Mouse (Mus musculus): ENCODE results near the gene Fam32a. TPM values are rescaled to one million over a fixed set of nuclear protein-coding genes. Genes with fewer than 3 reads are reported as not detected.

Gene Fam32a
- total RNA-seq, 2 experiments from 2014 or later: 7.8 to 9.5 TPM

DNA sequence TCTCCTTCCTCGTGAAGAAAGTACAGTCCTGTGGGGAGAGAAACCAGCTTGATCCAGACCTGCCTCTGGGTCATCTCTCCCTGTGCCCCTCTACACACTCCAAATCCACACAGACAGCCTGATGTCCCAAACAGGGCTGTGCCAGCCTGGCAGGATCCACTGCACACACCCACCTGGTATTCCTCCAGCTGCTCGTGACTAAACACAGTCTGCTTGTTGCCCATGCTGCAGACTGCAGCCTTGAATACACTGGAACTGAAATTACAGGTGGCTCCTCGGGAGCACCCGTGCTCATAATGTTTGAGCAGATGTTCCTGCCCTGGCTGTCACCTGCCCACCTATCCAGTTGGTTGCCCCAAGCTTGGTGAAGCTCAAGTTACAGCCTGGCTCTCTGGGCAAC, 6.8 kb upstream of the Fam32a start, which contains the start of gene Cib3:
Gene Cib3, minus strand, starts transcription at position 87 of the 400 bp plus-strand sequence.
- TF ChIP-seq CTCF (IDR thresholded peaks at IDR 0.05): no peak
- no peak within 1 kb of the TSS for H3K4me3 ChIP-seq
- intact Hi-C loops (cut with DNase I): no loop called here
- no peak for DNase-seq
- H3K27ac ChIP-seq: no peak within 1 kb of the TSS

GRCm38 (mm10) chr8:72213536-72213935, 6.0 kb upstream of the Fam32a start, which contains the start of gene Gm11034:
TSS of gene Gm11034 (minus strand) at chr8:72213636.
- no peak within 1 kb of the TSS for H3K27ac ChIP-seq
- DNase-seq: no peak
- no peak within 1 kb of the TSS for H3K4me3 ChIP-seq
- intact Hi-C loops (cut with DNase I): no loop called here
- TF ChIP-seq CTCF (IDR thresholded peaks at IDR 0.05): no peak

DNA sequence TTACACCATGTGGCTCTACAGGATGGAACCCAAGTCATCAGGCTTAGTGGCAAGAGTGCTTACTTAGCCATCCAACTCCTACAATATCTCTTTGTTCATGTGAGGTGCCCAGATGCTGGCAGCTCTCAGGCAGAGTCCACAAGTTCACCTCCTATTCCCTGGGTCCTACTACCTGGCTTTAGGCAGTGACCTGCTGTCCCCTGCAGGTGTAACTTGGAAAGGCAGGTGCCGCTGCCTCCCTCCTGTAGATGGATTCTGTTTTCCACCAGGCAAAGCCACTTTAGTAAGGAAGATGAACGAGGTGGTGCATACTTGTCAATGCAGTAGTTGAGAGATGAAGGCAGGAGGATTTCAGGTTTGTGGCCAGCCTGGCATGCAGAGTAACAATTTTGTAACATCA, 4.5 kb upstream of the Fam32a start:
- peak; percentile 27; the same call in 1 of the 2 replicates for TF ChIP-seq CTCF (IDR thresholded peaks at IDR 0.05)
- Histone ChIP-seq H3K27ac (no peak overlapping the region), H3K4me3 (no peak overlapping the region)
- intact Hi-C loops (cut with DNase I): no loop called here
- DNase-seq: no peak

DNA sequence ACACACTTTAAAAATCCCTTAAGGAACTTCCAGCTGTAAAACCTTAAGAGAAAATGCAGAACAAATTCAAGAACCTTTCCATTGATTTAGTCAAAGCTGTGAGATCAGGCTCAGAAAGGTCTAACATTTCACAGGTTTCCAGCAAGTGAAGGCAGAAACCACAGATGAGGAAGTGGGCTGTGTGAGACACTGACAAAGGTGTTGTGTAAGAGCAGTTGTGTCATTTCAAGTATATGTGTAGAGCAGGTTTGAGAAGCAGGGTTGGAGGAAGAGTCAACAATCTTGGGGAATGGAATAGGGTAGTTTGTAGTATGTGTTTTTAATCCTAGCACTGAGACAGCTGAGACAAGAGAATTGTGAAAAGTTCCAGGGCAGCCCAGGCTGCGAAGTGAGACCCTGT, 3.7 kb upstream of the Fam32a start:
- no peak for TF ChIP-seq CTCF (IDR thresholded peaks at IDR 0.05)
- no peak overlapping the region for H3K27ac ChIP-seq
- H3K4me3 ChIP-seq: no peak overlapping the region
- intact Hi-C loops (cut with DNase I): no loop called here
- no peak for DNase-seq

DNA sequence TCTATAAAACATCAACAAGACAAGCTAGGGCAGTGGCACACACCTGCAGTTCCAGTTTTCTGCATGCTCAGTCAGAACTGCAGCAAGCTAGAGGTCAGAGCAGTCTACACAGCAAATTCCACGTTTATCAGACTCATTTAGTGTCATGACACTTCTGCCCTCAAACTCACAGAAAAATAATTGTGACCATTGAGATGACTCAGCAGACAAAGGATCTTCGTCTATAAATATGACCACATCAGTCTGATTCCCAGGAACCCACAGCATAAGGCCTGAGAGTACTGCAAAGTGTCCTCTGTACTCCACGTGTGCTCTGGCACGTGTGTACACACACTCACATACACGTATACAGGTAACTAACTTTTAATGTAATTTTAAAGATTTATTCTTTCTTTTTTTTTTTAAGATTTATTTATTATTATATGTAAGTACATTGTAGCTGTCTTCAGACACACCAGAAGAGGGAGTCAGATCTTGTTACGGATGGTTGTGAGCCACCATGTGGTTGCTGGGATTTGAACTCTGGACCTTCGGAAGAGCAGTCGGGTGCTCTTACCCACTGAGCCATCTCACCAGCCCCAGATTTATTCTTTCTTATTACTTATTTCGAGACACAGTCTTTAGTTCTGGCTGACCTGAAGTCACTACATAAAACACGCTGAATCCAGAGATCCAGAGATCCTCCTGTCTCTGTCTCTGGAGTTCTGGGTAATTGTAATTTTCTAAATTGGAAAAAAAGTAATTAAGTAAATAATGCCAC, 569 bp upstream of the Fam32a start:
- intact Hi-C loops (cut with DNase I): no loop called here
- Histone ChIP-seq H3K4me3 (peak overlapping the region; percentile 87), H3K27ac (peak overlapping the region; percentile 93)
- TF ChIP-seq CTCF (IDR thresholded peaks at IDR 0.05): no peak
- DNase-seq: no peak

- Histone ChIP-seq H3K27ac (no peak overlapping the region), H3K4me3 (peak overlapping the region; percentile 87)
- TF ChIP-seq CTCF (IDR thresholded peaks at IDR 0.05): peak; percentile 28; the same call in 1 of the 2 replicates
- DNase-seq: no peak
- intact Hi-C loops (cut with DNase I): loop anchor here (5.0 kb wide), 1 partner anchor 43 kb away; no protein-coding TSS in a partner anchor
Observed at GRCm38 (mm10) chr8:72220758-72221157, 1.2 kb downstream of the Fam32a start.

GRCm38 (mm10) chr8:72222656-72223055, 3.1 kb downstream of the Fam32a start:
- intact Hi-C loops (cut with DNase I): loop anchor here (5.0 kb wide), 1 partner anchor 45 kb away; no protein-coding TSS in a partner anchor

DNA sequence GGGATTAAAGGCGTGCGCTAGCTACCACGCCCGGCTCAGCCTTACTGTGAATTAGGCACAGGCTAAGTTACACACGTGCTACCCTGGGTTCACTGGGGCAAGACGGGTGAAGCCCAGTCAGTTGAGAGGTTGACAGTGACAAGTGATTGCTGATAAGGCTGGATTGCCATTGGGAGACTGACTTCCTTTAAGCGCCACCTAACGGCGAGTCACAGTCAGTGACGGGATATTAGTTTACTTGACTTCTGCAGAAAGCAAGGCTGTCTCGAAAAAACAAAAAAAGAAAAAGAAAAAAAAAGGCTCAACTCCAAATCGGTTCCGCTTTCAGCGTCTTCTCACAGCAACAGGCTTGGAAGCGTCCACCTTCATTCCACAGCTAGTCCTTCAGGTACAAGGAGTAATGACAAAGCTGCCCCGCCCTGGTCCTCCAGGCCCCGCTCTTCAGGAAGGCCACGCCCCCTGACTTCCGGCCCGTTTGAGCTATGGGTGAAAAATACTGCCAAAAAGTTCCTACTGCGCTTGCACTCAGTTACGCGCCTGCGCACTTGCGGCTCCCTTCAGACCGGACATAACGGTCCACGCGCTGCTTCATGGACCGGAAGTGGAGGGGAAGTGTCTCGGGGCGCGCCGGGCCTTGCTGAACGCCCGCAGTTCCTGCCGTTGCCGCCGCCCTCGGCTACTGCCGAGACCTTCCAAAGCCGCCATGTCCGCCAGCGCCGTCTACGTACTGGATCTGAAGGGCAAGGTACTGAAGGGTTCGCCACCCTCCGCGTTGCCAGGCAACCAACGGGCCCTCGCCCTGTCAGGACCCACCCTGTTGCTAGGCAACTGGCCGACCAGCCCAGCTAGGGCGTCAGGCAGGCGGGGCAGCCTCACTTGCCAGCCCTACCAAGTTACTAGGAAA, 20.2 kb downstream of the Fam32a start, which contains the start of gene Ap1m1:
Gene Ap1m1, plus strand, starts transcription at position 520 of the 904 bp plus-strand sequence.
- peak; percentile 99 for DNase-seq
- Histone ChIP-seq H3K4me3 (peak within 1 kb of the TSS; percentile 93), H3K27ac (peak within 1 kb of the TSS; percentile 99)
- intact Hi-C loops (cut with DNase I): loop anchor here (5.0 kb wide), 1 partner anchor 77 kb away; the partner anchor contains the start of gene Rab8a
- peak; percentile 84 for TF ChIP-seq CTCF (IDR thresholded peaks at IDR 0.05)

More at GRCm38 (mm10) chr8:72222656-72223055, 3.1 kb downstream of the Fam32a start:
- Histone ChIP-seq H3K4me3 (no peak overlapping the region), H3K27ac (no peak overlapping the region)
- TF ChIP-seq CTCF (IDR thresholded peaks at IDR 0.05): no peak
- no peak for DNase-seq

- DNase-seq: no peak
- no peak for TF ChIP-seq CTCF (IDR thresholded peaks at IDR 0.05)
- intact Hi-C loops (cut with DNase I): loop anchor here (5.0 kb wide), 1 partner anchor 78 kb away; the partner anchor contains the start of gene Rab8a
- H3K27ac ChIP-seq: peak overlapping the region; percentile 99
- H3K4me3 ChIP-seq: peak overlapping the region; percentile 93
Observed at GRCm38 (mm10) chr8:72240403-72240763, 20.9 kb downstream of the Fam32a start.

GRCm38 (mm10) chr8:72240951-72241350, 21.4 kb downstream of the Fam32a start:
- intact Hi-C loops (cut with DNase I): loop anchor here (5.0 kb wide), 1 partner anchor 79 kb away; the partner anchor contains the start of gene Rab8a
- no peak for DNase-seq
- peak overlapping the region; percentile 99 for H3K27ac ChIP-seq
- H3K4me3 ChIP-seq: peak overlapping the region; percentile 93
- no peak for TF ChIP-seq CTCF (IDR thresholded peaks at IDR 0.05)

DNA sequence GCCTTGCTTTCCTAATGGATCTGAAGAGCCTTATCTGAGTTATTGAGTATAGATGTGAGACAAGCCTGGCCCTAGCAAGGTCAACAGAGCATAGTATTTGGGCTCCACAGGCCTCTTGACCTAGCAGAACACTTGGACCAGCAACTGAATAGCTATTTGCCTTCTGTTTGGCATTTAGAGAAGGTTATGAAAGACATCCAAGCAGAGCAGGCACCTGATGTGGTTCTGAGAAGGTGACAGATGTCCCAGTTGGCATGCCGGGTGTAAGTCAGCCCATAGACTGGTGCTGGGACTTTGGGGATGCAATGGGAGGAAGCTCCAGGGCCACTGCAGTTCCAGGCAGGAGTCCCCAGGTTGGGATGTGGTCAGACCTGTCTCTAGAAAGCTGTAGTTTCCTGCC, 22.7 kb downstream of the Fam32a start:
- no peak for TF ChIP-seq CTCF (IDR thresholded peaks at IDR 0.05)

DNA sequence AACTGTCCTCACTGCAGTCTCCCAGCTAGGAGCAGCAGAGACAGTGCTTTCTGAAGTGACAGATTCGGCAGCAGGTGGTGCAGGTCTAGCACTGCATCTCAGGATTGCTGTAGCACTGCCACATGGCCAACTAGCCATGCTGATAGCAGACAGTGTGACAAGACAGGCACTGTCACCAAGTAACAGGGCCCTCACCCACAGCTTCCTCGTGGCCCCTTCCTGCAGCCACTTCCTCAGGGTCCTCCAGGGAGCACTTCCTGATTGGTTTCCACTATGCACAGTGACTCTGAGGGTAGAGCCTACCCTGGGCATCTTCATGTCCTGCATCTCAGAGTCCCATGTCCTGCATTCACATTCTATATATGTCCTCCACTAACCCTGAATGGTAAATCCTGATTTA, 25.1 kb downstream of the Fam32a start:
- DNase-seq: no peak
- no peak for TF ChIP-seq CTCF (IDR thresholded peaks at IDR 0.05)
- Histone ChIP-seq H3K27ac (no peak overlapping the region), H3K4me3 (no peak overlapping the region)
- intact Hi-C loops (cut with DNase I): loop anchor here (5.0 kb wide), 1 partner anchor 82 kb away; the partner anchor contains the start of gene Rab8a

More for the DNA sequence above, 22.7 kb downstream of the Fam32a start:
- intact Hi-C loops (cut with DNase I): loop anchor here (5.0 kb wide), 1 partner anchor 80 kb away; the partner anchor contains the start of gene Rab8a
- Histone ChIP-seq H3K4me3 (no peak overlapping the region), H3K27ac (peak overlapping the region; percentile 99)
- no peak for DNase-seq

Measured in gastrocnemius, adult 2 months (tissue).